Mouse (Mus musculus): ENCODE results near the gene Prr13.

DNA sequence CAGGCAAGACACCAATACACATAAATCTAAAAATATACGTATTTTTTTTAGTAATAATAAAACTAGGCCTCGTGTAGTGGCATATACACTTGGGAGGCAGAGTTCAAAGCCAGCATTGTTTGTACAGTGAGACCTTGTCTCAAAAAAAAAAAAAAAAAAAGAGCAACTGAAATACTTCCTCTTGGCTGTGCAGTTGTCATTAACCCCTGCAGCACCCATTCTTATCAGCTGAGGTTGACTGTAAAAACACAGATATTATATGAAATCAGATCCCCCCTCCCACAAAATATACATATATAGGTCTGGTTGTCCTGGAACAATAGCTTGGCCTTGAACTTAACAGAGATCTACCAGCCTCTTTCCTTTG is 47.6 kb downstream of the Prr13 start:
- TF ChIP-seq POLR2A (IDR thresholded peaks at IDR 0.05; ENCODE audit: control insufficient read depth in 1 of 2, insufficient read depth in 1 of 2, low read depth in 1 of 2, low read length in 2 of 2, poor library complexity in 1 of 2) (peak in 1 of 2 experiments; percentile 38; a peak in 1 of 4 replicates), CTCF (IDR thresholded peaks at IDR 0.05 in 2 of 3, conservative IDR thresholded peaks at IDR 0.05 in 1 of 3; ENCODE audit: control insufficient read depth in 1 of 3, insufficient read depth in 1 of 3, low read depth in 2 of 3, low read length in 3 of 3, poor library complexity in 1 of 3, severe bottlenecking in 1 of 3) (no peak), RCOR1 (IDR thresholded peaks at IDR 0.05; ENCODE audit: low read depth, low read length) (peak; percentile 97), USF2 (IDR thresholded peaks at IDR 0.05; ENCODE audit: borderline replicate concordance in 1 of 2, insufficient read depth in 1 of 2, low read depth in 1 of 2, low read length in 2 of 2) (no peak), NRF1 (IDR thresholded peaks at IDR 0.05; ENCODE audit: insufficient read depth, low read depth, low read length, poor library complexity, severe bottlenecking) (no peak), E2F4 (IDR thresholded peaks at IDR 0.05; ENCODE audit: borderline replicate concordance, low read depth, low read length) (no peak), USF1 (IDR thresholded peaks at IDR 0.05; ENCODE audit: low read depth, low read length) (no peak), GABPA (IDR thresholded peaks at IDR 0.05; ENCODE audit: low read depth, low read length) (no peak), TAL1 (IDR thresholded peaks at IDR 0.05; ENCODE audit: low read length) (peak; percentile 60), MAFK (IDR thresholded peaks at IDR 0.05; ENCODE audit: borderline replicate concordance, low read depth, low read length) (0 out of 2 replicates have a peak, but pooled peaks have one; percentile 34), EP300 (IDR thresholded peaks at IDR 0.05; ENCODE audit: low read depth in 1 of 2, low read length in 2 of 2) (peak; percentile 79), NELFE (IDR thresholded peaks at IDR 0.05; ENCODE audit: low read depth, low read length) (no peak), POLR2AphosphoS5 (IDR thresholded peaks at IDR 0.05; ENCODE audit: borderline replicate concordance, low read depth, low read length) (no peak)

Measured in MEL (cell line).